Mouse (Mus musculus) olfactory bulb, adult 2 months (tissue): ENCODE data around the gene Vmn1r90.

Source experiments
- CTCF ChIP-seq: fragments of 200-500 bp; IDR thresholded peaks from 2 replicates; pipeline ENCODE4 v1.5.1; 2012; ENCODE audit warnings: low read depth, mild to moderate bottlenecking, low read length, moderate library complexity; ENCODE audit not compliant: insufficient read depth
- POLR2A ChIP-seq: fragments of 200-500 bp; IDR thresholded peaks from 2 replicates; pipeline ENCODE4 v1.6.1; 2012; ENCODE audit warnings: mild to moderate bottlenecking, low read depth, low read length, moderate library complexity; ENCODE audit not compliant: insufficient read depth

- TF ChIP-seq CTCF: no peak
- TF ChIP-seq POLR2A: no peak
These were observed 11.0 kb downstream of the Vmn1r90 start for GRCm38 (mm10) chr7:14552284-14552683.
